Mouse (Mus musculus): ENCODE data around the gene Sema3a.

DNA sequence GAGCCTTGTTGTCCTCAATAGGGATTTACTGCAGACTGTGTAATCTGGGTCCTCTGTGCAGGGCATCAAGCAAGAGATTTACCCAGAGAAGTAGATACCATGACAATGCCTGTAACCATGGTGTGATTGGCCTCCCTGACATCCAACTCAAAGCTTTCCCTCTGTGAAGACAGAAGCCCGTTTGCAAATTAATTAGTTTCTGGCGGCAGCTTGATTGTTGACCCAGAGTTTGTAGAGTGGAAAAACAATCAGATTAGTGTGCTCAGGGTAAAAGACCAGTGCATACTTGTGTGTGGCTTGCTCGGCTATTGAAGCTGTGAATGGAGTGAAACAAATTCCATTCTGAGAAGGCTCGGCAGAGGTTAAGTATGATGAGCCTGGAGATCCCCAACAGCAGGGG is 404.0 kb downstream of the Sema3a start:
- TF ChIP-seq CTCF (conservative IDR thresholded peaks at IDR 0.05; ENCODE audit: low read length) (no peak), NANOG (IDR thresholded peaks at IDR 0.05; ENCODE audit: borderline replicate concordance, low read length) (no peak)

All from E14TG2a.4 (cell line).